Comparison of ENCODE assay signal across 8 mouse cellular contexts in genomic region chr6:21950676-21951075, GRCm38 (mm10). TPM values are rescaled to one million over a fixed set of nuclear protein-coding genes. Genes with fewer than 3 reads are reported as not detected.
A peak's percentile ranks its signal among the peaks of the same experiment; 100 is the strongest.
DNase-seq lines count a peak whose midpoint lies in the region; ATAC-seq lines count a peak whose summit lies in the region.

No protein-coding gene starts in this region.

- H3K27ac ChIP-seq in lung, embryonic 15.5 days: no peak overlapping the region
- H3K27ac ChIP-seq in forebrain, embryonic 14.5 days (ENCODE audit: low read depth, low read length): peak overlapping the region; percentile 99; the same call in 1 of the 2 replicates

- ATAC-seq in lung, embryonic 15.5 days (ENCODE audit: borderline replicate concordance, extremely low read depth, low FRiP score, low TSS enrichment): no peak
- no peak for ATAC-seq in forebrain, embryonic 14.5 days

- H3K36me3 ChIP-seq in lung, embryonic 15.5 days: peaks cover 21% of the 10 kb centered on the region
- H3K36me3 ChIP-seq in forebrain, embryonic 14.5 days (ENCODE audit: control insufficient read depth, insufficient read depth, low read length): peaks cover 22% of the 10 kb centered on the region
- H3K36me3 ChIP-seq in splenic B cell, adult 2 months (ENCODE audit: control insufficient read depth, insufficient read depth, low read length, poor library complexity, severe bottlenecking): 0 out of 2 replicates have a peak, but pooled peaks cover 6% of the 10 kb centered on the region

- 77% methylated on average over 2 of the region's 2 CpGs for WGBS in lung, embryonic 15.5 days
- WGBS in forebrain, embryonic 14.5 days: 73% methylated on average over 2 of the region's 2 CpGs
- WGBS in large intestine, adult 2 months: 43% methylated on average over 2 of the region's 2 CpGs

- peak overlapping the region; percentile 64 for H3K4me2 ChIP-seq in lung, embryonic 15.5 days
- H3K4me2 ChIP-seq in forebrain, embryonic 14.5 days (ENCODE audit: low read length): peak overlapping the region; percentile 73

- no peak overlapping the region for H3K9ac ChIP-seq in lung, embryonic 15.5 days
- peak overlapping the region; percentile 77 for H3K9ac ChIP-seq in forebrain, embryonic 14.5 days (ENCODE audit: low read length)

- peak overlapping the region; percentile 73 for H3K4me3 ChIP-seq in lung, embryonic 15.5 days
- peak overlapping the region; percentile 74 for H3K4me3 ChIP-seq in forebrain, embryonic 14.5 days (ENCODE audit: low read depth, low read length)

- intact Hi-C loops in gastrocnemius, postnatal 36 days (cut with DNase I): no loop called here

- H3K4me1 ChIP-seq in lung, embryonic 15.5 days: peaks cover 8% of the 10 kb centered on the region
- peaks cover 6% of the 10 kb centered on the region for H3K4me1 ChIP-seq in forebrain, embryonic 14.5 days (ENCODE audit: control insufficient read depth, insufficient read depth, low read length)

- DNase-seq in lung, postnatal 14 days: no peak
- no peak for DNase-seq in forebrain, embryonic 14.5 days (ENCODE audit: low spot score)
- DNase-seq in large intestine, adult 2 months (ENCODE audit: low read depth, low spot score): peak; percentile 2
- peak; percentile 15 for DNase-seq in splenic B cell, adult 2 months (ENCODE audit: low read depth, low spot score)
- no peak for DNase-seq in urinary bladder, postnatal 10 days (ENCODE audit: low spot score)
- no peak for DNase-seq in gastrocnemius, postnatal 36 days
- no peak for DNase-seq in frontal cortex, postnatal 14 days (ENCODE audit: low spot score in 2 of 2)

- H3K9me3 ChIP-seq in lung, embryonic 15.5 days: no peaks in the 10 kb centered on the region
- no peaks in the 10 kb centered on the region for H3K9me3 ChIP-seq in forebrain, embryonic 14.5 days (replicated peaks; ENCODE audit: control insufficient read depth, low read length)

- H3K27me3 ChIP-seq in lung, embryonic 15.5 days: no peaks in the 10 kb centered on the region
- no peaks in the 10 kb centered on the region for H3K27me3 ChIP-seq in forebrain, embryonic 14.5 days (replicated peaks; ENCODE audit: control insufficient read depth, insufficient read depth, low read length)
- H3K27me3 ChIP-seq in splenic B cell, adult 2 months (ENCODE audit: control insufficient read depth, insufficient read depth, low read length, poor library complexity, severe bottlenecking): no peaks in the 10 kb centered on the region

RNA-seq across cellular contexts. Expression of gene Ing3, which starts 1.3 kb away (rescaled TPM):
- polyA plus RNA-seq in lung, embryonic 15.5 days (2015; fragmentation: Nextera tagmentation; extraction: Ambion mirVana): 49.6 and 56.6 TPM in 2 replicates
- 57.7 and 64.0 TPM in 2 replicates for polyA plus RNA-seq in forebrain, embryonic 14.5 days (2014; fragmentation: Nextera tagmentation; extraction: Ambion mirVana)
- polyA plus RNA-seq in large intestine, adult 2 months (2012; rRNA removed): 5.7 and 7.0 TPM in 2 replicates
- total RNA-seq in gastrocnemius, postnatal 36 days (2021): 1 to 10 TPM; 7.5 to 8.8 TPM

RNA-seq across cellular contexts. Expression of gene Cped1, which starts 35.0 kb away (rescaled TPM):
- polyA plus RNA-seq in lung, embryonic 15.5 days (2015; fragmentation: Nextera tagmentation; extraction: Ambion mirVana): 24.3 and 25.0 TPM in 2 replicates
- 4.3 and 5.2 TPM in 2 replicates for polyA plus RNA-seq in forebrain, embryonic 14.5 days (2014; fragmentation: Nextera tagmentation; extraction: Ambion mirVana)
- 3.9 and 6.5 TPM in 2 replicates for polyA plus RNA-seq in large intestine, adult 2 months (2012; rRNA removed)
- total RNA-seq in gastrocnemius, postnatal 36 days (2021): 10 to 100 TPM; 19.0 to 22.7 TPM

Comparison
In these comparisons a context has a peak if more than half of its experiments do, and no peak if none do; other contexts are left out.
1. DNase-seq: peak in large intestine, adult 2 months (single experiment) and splenic B cell, adult 2 months (single experiment); none in lung, postnatal 14 days (single experiment), forebrain, embryonic 14.5 days (single experiment), urinary bladder, postnatal 10 days (single experiment), gastrocnemius, postnatal 36 days (0 of 2) and frontal cortex, postnatal 14 days (0 of 2).